Mouse (Mus musculus) liver, embryonic 14.5 days (tissue): ENCODE data around the gene Entpd1.

Source experiments
- CTCF ChIP-seq: IDR thresholded peaks from 2 replicates; pipeline ENCODE4 v1.5.1; 2016; ENCODE audit warnings: antibody characterized with exemption, low read depth, control low read depth
- EP300 ChIP-seq: IDR thresholded peaks from 2 replicates; pipeline ENCODE4 v1.6.1; 2016; ENCODE audit warnings: antibody characterized with exemption, low read depth

GRCm38 (mm10) chr19:40769341-40769770 lies 157.2 kb downstream of the Entpd1 start:
- no peak for TF ChIP-seq CTCF
- peak; percentile 94 for TF ChIP-seq EP300
